ENCODE assay signal across 8 mouse cellular contexts in the genomic region with DNA sequence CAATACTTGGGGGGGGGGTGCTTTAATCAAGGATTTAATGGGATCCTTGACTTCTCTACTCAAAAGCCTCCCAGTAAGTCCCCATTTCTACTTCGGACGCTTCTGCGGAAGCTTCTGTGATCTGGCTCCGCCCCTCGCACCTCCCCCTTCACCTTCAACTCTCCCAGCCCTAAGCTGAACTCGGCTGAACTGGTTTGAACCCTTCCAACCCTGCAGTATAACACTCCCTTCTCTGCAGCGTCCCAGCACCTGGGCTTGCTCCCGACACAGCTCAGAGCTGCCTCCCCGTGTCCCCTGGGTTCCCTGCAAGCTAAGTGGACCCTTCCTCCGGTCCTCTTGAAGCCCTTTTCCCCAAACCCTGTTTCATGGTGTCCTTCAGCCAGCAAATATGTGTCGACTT.
DNase-seq lines count a peak whose midpoint lies in the region; ATAC-seq and TF ChIP-seq lines count a peak whose summit lies in the region.
"Had no signal": no experiment of that assay in that cellular context is flagged by ENCODE, and none has a peak within 500 bp of the region (broad histone marks: within the 10 kb centered on the region; RNA-seq: fewer than 3 reads in every experiment).

No protein-coding gene starts in this region.

- H3K9ac ChIP-seq in intestine, postnatal 0 days (ENCODE audit: low read depth, low read length), result no peak overlapping the region

- H3K4me1 ChIP-seq in intestine, postnatal 0 days (replicated peaks; ENCODE audit: control insufficient read depth, insufficient read depth, low read length), result 0 out of 2 replicates have a peak, but pooled peaks cover 2% of the 10 kb centered on the region

- no peaks in the 10 kb centered on the region for H3K9me3 ChIP-seq in intestine, postnatal 0 days (ENCODE audit: control insufficient read depth)

- WGBS in intestine, postnatal 0 days, result under 1% methylated on average over 11 of the region's 11 CpGs

- no peaks in the 10 kb centered on the region for H3K27me3 ChIP-seq in intestine, postnatal 0 days (replicated peaks; ENCODE audit: control insufficient read depth, insufficient read depth, low read length)

- H3K4me2 ChIP-seq in intestine, postnatal 0 days (replicated peaks; ENCODE audit: low read depth), result peak overlapping the region; percentile 76

- no peak overlapping the region for H3K27ac ChIP-seq in intestine, postnatal 0 days (ENCODE audit: low read depth, low read length)
- H3K27ac ChIP-seq: macrophage had no signal

- peak overlapping the region; percentile 43 for H3K4me3 ChIP-seq in intestine, postnatal 0 days (ENCODE audit: low read depth, low read length)

- TF ChIP-seq CTCF in intestine, postnatal 0 days (IDR thresholded peaks at IDR 0.05; ENCODE audit: low read depth), result peak; percentile 61

- no peaks in the 10 kb centered on the region for H3K36me3 ChIP-seq in intestine, postnatal 0 days (ENCODE audit: control insufficient read depth, insufficient read depth)

- peak; percentile 94 for DNase-seq in ZHBTc4 (ENCODE audit: low read depth, low spot score)
- DNase-seq in heart, adult 18-20 months, result peak; percentile 84
- DNase-seq in lung, adult 18-20 months, result peak; percentile 78 to 83
- DNase-seq in retina, postnatal 1 day, result peak; percentile 50
- no peak for DNase-seq in right cerebral cortex, postnatal 4 days

- peak; percentile 89 for ATAC-seq in common myeloid progenitor, adult 5-6 weeks (replicated peaks; ENCODE audit: low read depth, poor library complexity, severe bottlenecking)
- ATAC-seq in intestine, postnatal 0 days, result peak; percentile 89
